Mouse (Mus musculus): ENCODE data around the gene Col18a1.

GRCm38 (mm10) chr10:77110010-77110409 is 56.3 kb downstream of the Col18a1 start:
- TF ChIP-seq CTCF (IDR thresholded peaks at IDR 0.05; ENCODE audit: borderline replicate concordance, insufficient read depth, low read depth, low read length), result no peak
- TF ChIP-seq POLR2A (IDR thresholded peaks at IDR 0.05; ENCODE audit: borderline replicate concordance, insufficient read depth, low read length), result no peak
